Mouse (Mus musculus) embryonic facial prominence, embryonic 14.5 days (tissue): Measurements from ENCODE around the gene Lrr1. TPM values are rescaled to one million over a fixed set of nuclear protein-coding genes. Genes with fewer than 3 reads are reported as not detected.
"Not testable (repeated sequence)": the region's sequence is repeated elsewhere in the genome, so short reads cannot be mapped to it uniquely, and the experiment has no call there.

Experiments
- ATAC-seq: fragments of 200-750 bp; cut with Nextera tagmentation; 2 replicates; pipeline ENCODE4 v1.8.0; 2017; ENCODE audit warnings: low read depth, moderate number of reproducible peaks, moderate TSS enrichment
- DNase-seq: peaks from one replicate; pipeline ENCODE4 v3.0.0-alpha.2; 2015; ENCODE audit warnings: low spot score
- H3K27ac ChIP-seq: fragments of 300-500 bp; sonication (generic); replicated peaks from 2 replicates; pipeline ENCODE4 v1.5.1; 2014; ENCODE audit warnings: low read depth, mild to moderate bottlenecking, low read length, moderate library complexity
- H3K27me3 ChIP-seq: fragments of 300-500 bp; sonication (generic); replicated peaks from 2 replicates; pipeline ENCODE4 v1.6.1; 2014; ENCODE audit warnings: low read length; ENCODE audit not compliant: control insufficient read depth, insufficient read depth
- H3K36me3 ChIP-seq: fragments of 300-500 bp; sonication (generic); 2 replicates; pipeline ENCODE4 v1.6.1; 2014; ENCODE audit warnings: low read length, mixed read lengths; ENCODE audit not compliant: control insufficient read depth, insufficient read depth
- H3K4me1 ChIP-seq: fragments of 300-500 bp; sonication (generic); 2 replicates; pipeline ENCODE4 v1.6.1; 2014; ENCODE audit warnings: antibody characterized with exemption, low read length; ENCODE audit not compliant: control insufficient read depth, insufficient read depth
- H3K4me2 ChIP-seq: fragments of 300-500 bp; sonication (generic); 2 replicates; pipeline ENCODE4 v1.6.1; 2014; ENCODE audit warnings: low read depth, mild to moderate bottlenecking, low read length, moderate library complexity, mixed read lengths
- H3K4me3 ChIP-seq: fragments of 300-500 bp; sonication (generic); 2 replicates; pipeline ENCODE4 v1.5.1; 2014; ENCODE audit warnings: low read depth, mild to moderate bottlenecking, low read length
- H3K9ac ChIP-seq: fragments of 300-500 bp; sonication (generic); 2 replicates; pipeline ENCODE4 v1.6.1; 2014; ENCODE audit warnings: low read depth, mild to moderate bottlenecking, low read length, moderate library complexity, mixed read lengths
- H3K9me3 ChIP-seq: fragments of 300-500 bp; sonication (generic); 2 replicates; pipeline ENCODE4 v1.6.1; 2016; ENCODE audit warnings: low read length; ENCODE audit not compliant: control insufficient read depth
- WGBS: fragments of 180-500 bp; shearing (Covaris S2); extraction: QIAGEN DNeasy Blood & Tissue Kit; methylation state at CpG from one replicate; pipeline ENCODE4 v1.1.7; 2014; 5-methylcytosine and 5-hydroxymethylcytosine counted together
- polyA plus RNA-seq: library from polyadenylated mRNA; unstranded; fragments of >200 nt; fragmentation: Nextera tagmentation; extraction: Ambion mirVana; gene quantifications from 2 replicates; pipeline ENCODE4 v1.2.1, GENCODE M21; 2014

Gene Lrr1
- polyA plus RNA-seq, 1 experiment from 2014 or later, result 18.4 TPM

GRCm38 (mm10) chr12:69158366-69158764 lies 10.2 kb upstream of the Lrr1 start:
- DNase-seq (peak; percentile 26), ATAC-seq (no peak; the same call in 1 of the 2 replicates)
- Histone ChIP-seq H3K27me3 (no peaks in the 10 kb centered on the region), H3K4me2 (peak overlapping the region; percentile 80), H3K9me3 (no peaks in the 10 kb centered on the region), H3K4me3 (peak overlapping the region; percentile 76), H3K36me3 (peaks cover 20% of the 10 kb centered on the region), H3K4me1 (0 out of 2 replicates have a peak, but pooled peaks cover 4% of the 10 kb centered on the region), H3K27ac (peak overlapping the region; percentile 95), H3K9ac (peak overlapping the region; percentile 95)
- WGBS, result under 1% methylated on average over 19 of the region's 19 CpGs

- H3K4me3 ChIP-seq, result peak within 1 kb of the TSS; percentile 76
- not testable (repeated sequence) for H3K27me3 ChIP-seq, H3K4me1 ChIP-seq, H3K9me3 ChIP-seq
- ATAC-seq (peak; percentile 99), DNase-seq (peak; percentile 100)
- peak within 1 kb of the TSS; percentile 95 for H3K27ac ChIP-seq
- under 1% methylated on average over 39 of the region's 68 CpGs for WGBS
- peak within 1 kb of the TSS; percentile 80 for H3K4me2 ChIP-seq
- peak within 1 kb of the TSS; percentile 95 for H3K9ac ChIP-seq
- peaks cover 20% of the 10 kb centered on the region for H3K36me3 ChIP-seq
Measured at GRCm38 (mm10) chr12:69158765-69159577, 9.6 kb upstream of the Lrr1 start, which contains the start of gene Rps29. Gene Rps29, minus strand, starts transcription at chr12:69159186.

- 0 out of 2 replicates have a peak, but pooled peaks cover 4% of the 10 kb centered on the region for H3K4me1 ChIP-seq
- 5% methylated on average over 9 of the region's 9 CpGs for WGBS
- ATAC-seq (no peak), DNase-seq (peak; percentile 63)
- peak overlapping the region; percentile 76 for H3K4me3 ChIP-seq
- peaks cover 20% of the 10 kb centered on the region for H3K36me3 ChIP-seq
- H3K27me3 ChIP-seq, result no peaks in the 10 kb centered on the region
- H3K27ac ChIP-seq, result no peak overlapping the region
- H3K9ac ChIP-seq, result no peak overlapping the region
- H3K9me3 ChIP-seq, result no peaks in the 10 kb centered on the region
- H3K4me2 ChIP-seq, result peak overlapping the region; percentile 35
Measured at GRCm38 (mm10) chr12:69159578-69159940, 9.1 kb upstream of the Lrr1 start.

- peaks cover 20% of the 10 kb centered on the region for H3K36me3 ChIP-seq
- 68% methylated on average over 2 of the region's 2 CpGs for WGBS
- H3K4me2 ChIP-seq, H3K9ac ChIP-seq, DNase-seq, H3K27me3 ChIP-seq, H3K4me3 ChIP-seq, H3K4me1 ChIP-seq, H3K9me3 ChIP-seq, ATAC-seq, H3K27ac ChIP-seq: not testable (repeated sequence)
Measured at GRCm38 (mm10) chr12:69160677-69161076, 7.9 kb upstream of the Lrr1 start.

GRCm38 (mm10) chr12:69163586-69163985 lies 5.0 kb upstream of the Lrr1 start:
- H3K27ac ChIP-seq, H3K36me3 ChIP-seq, H3K4me2 ChIP-seq, H3K9me3 ChIP-seq, H3K9ac ChIP-seq, H3K4me1 ChIP-seq, DNase-seq, H3K27me3 ChIP-seq, H3K4me3 ChIP-seq, ATAC-seq: not testable (repeated sequence)
- WGBS, result 83% methylated on average over 4 of the region's 4 CpGs

- no peak overlapping the region for H3K4me2 ChIP-seq
Measured at GRCm38 (mm10) chr12:69164904-69165303, 3.7 kb upstream of the Lrr1 start.

GRCm38 (mm10) chr12:69166861-69167581 lies 1.6 kb upstream of the Lrr1 start:
- not testable (repeated sequence) for H3K36me3 ChIP-seq, H3K27me3 ChIP-seq, DNase-seq, ATAC-seq, H3K4me3 ChIP-seq, H3K4me2 ChIP-seq, H3K27ac ChIP-seq, H3K9me3 ChIP-seq, H3K9ac ChIP-seq, H3K4me1 ChIP-seq
- WGBS, result 64% methylated on average over 8 of the region's 8 CpGs

More at GRCm38 (mm10) chr12:69164904-69165303, 3.7 kb upstream of the Lrr1 start:
- Histone ChIP-seq H3K9ac (no peak overlapping the region), H3K27ac (no peak overlapping the region), H3K27me3 (no peaks in the 10 kb centered on the region), H3K9me3 (no peaks in the 10 kb centered on the region), H3K4me1 (peaks cover 9% of the 10 kb centered on the region), H3K36me3 (no peaks in the 10 kb centered on the region), H3K4me3 (no peak overlapping the region)
- no peak for DNase-seq
- ATAC-seq, result no peak
- 47% methylated on average over 3 of the region's 3 CpGs for WGBS

- Histone ChIP-seq H3K4me3 (peak overlapping the region; percentile 75), H3K27me3 (no peaks in the 10 kb centered on the region), H3K27ac (peak overlapping the region; percentile 75; the same call in 1 of the 2 replicates), H3K36me3 (no peaks in the 10 kb centered on the region), H3K4me2 (peak overlapping the region; percentile 86), H3K4me1 (peaks cover 9% of the 10 kb centered on the region), H3K9ac (peak overlapping the region; percentile 76), H3K9me3 (no peaks in the 10 kb centered on the region)
- DNase-seq, result no peak
- 8% methylated on average over 18 of the region's 18 CpGs for WGBS
- ATAC-seq, result peak; percentile 53
Measured at GRCm38 (mm10) chr12:69167656-69168460, 756 bp upstream of the Lrr1 start.
